Mouse (Mus musculus) heart, embryonic 15.5 days (tissue): ENCODE measurements around the gene Olfml3. TPM values are rescaled to one million over a fixed set of nuclear protein-coding genes. Genes with fewer than 3 reads are reported as not detected.

ENCODE experiments used
- ATAC-seq: fragments of 200-750 bp; cut with Nextera tagmentation; replicated peaks from 2 replicates; pipeline ENCODE4 v1.8.0; 2017; ENCODE audit warnings: low read depth, moderate TSS enrichment; ENCODE audit not compliant: insufficient number of reproducible peaks, insufficient read depth, low FRiP score
- H3K27ac ChIP-seq: fragments of 300-500 bp; sonication (generic); 2 replicates; pipeline ENCODE4 v1.5.1; 2015; ENCODE audit warnings: mild to moderate bottlenecking, inconsistent platforms
- H3K27me3 ChIP-seq: fragments of 300-500 bp; sonication (generic); 2 replicates; pipeline ENCODE4 v1.6.1; 2015; ENCODE audit warnings: inconsistent platforms
- H3K36me3 ChIP-seq: fragments of 300-500 bp; sonication (generic); 2 replicates; pipeline ENCODE4 v1.6.1; 2015; ENCODE audit warnings: mild to moderate bottlenecking, inconsistent platforms
- H3K4me1 ChIP-seq: fragments of 300-500 bp; sonication (generic); replicated peaks from 2 replicates; pipeline ENCODE4 v1.6.1; 2015; ENCODE audit warnings: inconsistent platforms
- H3K4me2 ChIP-seq: fragments of 300-500 bp; sonication (generic); 2 replicates; pipeline ENCODE4 v1.6.1; 2015; ENCODE audit warnings: inconsistent platforms, mild to moderate bottlenecking, moderate library complexity
- H3K4me3 ChIP-seq: fragments of 300-500 bp; sonication (generic); 2 replicates; pipeline ENCODE4 v1.5.1; 2015; ENCODE audit warnings: mild to moderate bottlenecking, inconsistent platforms
- H3K9ac ChIP-seq: fragments of 300-500 bp; sonication (generic); 2 replicates; pipeline ENCODE4 v1.6.1; 2015; ENCODE audit warnings: mild to moderate bottlenecking, inconsistent platforms
- H3K9me3 ChIP-seq: fragments of 300-500 bp; sonication (generic); replicated peaks from 2 replicates; pipeline ENCODE4 v1.6.1; 2016; ENCODE audit warnings: inconsistent platforms
- WGBS: fragments of 180-500 bp; shearing (Covaris S2); methylation state at CpG from one replicate; pipeline ENCODE4 v1.1.7; 2015; ENCODE audit warnings: mixed read lengths; 5-methylcytosine and 5-hydroxymethylcytosine counted together
- polyA plus RNA-seq: library from polyadenylated mRNA; unstranded; fragments of >200 nt; fragmentation: Nextera tagmentation; extraction: Ambion mirVana; gene quantifications from 2 replicates; pipeline ENCODE4 v1.2.1, GENCODE M21; 2015

The Olfml3 gene
- polyA plus RNA-seq, 1 experiment from 2014 or later = 19.5 TPM

DNA sequence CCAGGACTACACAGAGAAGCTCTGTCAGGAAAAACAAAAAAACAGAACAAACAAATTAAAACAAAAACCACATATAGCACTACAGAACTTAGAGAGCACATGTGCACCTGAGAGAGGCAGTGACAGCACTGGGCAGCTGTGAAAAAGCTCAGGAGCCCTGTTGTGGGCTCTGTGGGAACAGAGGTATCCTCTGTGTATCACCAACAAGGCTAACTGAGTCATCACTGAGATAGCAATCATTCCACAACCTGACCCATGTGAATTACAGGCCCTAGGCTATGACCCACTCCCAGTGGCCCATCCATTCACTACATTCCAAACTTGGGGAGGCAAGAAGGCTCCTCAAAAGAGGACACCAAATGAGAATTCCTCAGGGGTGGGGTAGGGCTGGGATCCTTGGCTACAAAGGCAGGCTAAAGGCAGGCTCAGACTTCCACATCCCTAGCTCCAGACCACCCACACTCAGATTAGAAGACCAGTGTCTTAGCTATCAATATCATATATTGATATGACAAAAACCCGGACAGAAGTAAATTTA, 41.3 kb downstream of the Olfml3 start:
- no peak overlapping the region for H3K9ac ChIP-seq
- no peak overlapping the region for H3K27ac ChIP-seq
- H3K4me3 ChIP-seq = no peak overlapping the region
- H3K4me1 ChIP-seq = no peaks in the 10 kb centered on the region
- WGBS = 78% methylated on average over 1 of the region's 1 CpGs
- H3K36me3 ChIP-seq = no peaks in the 10 kb centered on the region
- no peaks in the 10 kb centered on the region for H3K9me3 ChIP-seq
- no peak for ATAC-seq
- no peaks in the 10 kb centered on the region for H3K27me3 ChIP-seq
- H3K4me2 ChIP-seq = no peak overlapping the region

DNA sequence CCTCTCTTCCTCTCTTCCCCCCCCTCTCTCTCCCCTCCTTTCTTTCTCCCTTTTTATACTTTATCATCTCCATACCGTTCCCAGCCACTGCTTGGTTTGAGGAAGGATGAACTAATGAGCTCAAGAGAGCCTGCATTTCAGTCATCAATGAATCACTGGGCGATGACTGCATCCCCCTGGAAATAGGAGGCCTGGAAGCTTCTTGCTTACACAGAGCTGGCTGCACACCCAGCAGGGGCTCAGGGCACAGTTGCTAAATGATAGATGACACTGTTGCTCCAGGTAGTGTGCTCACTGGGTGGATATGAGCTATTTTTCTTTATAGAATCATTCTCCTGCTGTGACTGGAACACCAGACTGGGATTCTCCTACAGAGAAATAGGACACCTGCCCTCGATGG, 42.2 kb downstream of the Olfml3 start:
- Histone ChIP-seq H3K4me3 (no peak overlapping the region), H3K27me3 (no peaks in the 10 kb centered on the region), H3K27ac (no peak overlapping the region), H3K4me1 (no peaks in the 10 kb centered on the region), H3K36me3 (no peaks in the 10 kb centered on the region), H3K9ac (no peak overlapping the region), H3K9me3 (no peaks in the 10 kb centered on the region), H3K4me2 (no peak overlapping the region)
- no peak for ATAC-seq
- WGBS = 44% methylated on average over 3 of the region's 3 CpGs

DNA sequence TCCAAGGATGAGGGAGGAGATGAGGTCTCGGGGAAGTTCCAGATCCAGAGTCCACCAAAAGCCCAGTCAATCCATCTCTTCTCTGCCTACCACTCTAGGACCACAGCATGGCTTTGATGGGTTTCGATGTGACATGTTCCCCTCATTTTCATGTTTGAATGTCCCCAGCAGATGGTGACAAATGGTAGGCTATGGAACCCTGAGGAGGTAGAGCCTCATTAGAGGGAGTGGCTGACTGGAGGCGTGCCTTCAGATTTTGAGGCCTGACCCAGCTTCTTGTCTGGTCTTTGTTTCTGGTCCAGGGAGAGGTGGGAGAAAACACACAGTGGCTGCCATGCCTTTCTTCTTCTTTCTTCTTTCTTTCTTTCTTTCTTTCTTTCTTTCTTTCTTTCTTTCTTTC, 47.3 kb downstream of the Olfml3 start:
- no peak overlapping the region for H3K27ac ChIP-seq
- no peak for ATAC-seq
- H3K4me1 ChIP-seq = no peaks in the 10 kb centered on the region
- H3K36me3 ChIP-seq = no peaks in the 10 kb centered on the region
- no peaks in the 10 kb centered on the region for H3K9me3 ChIP-seq
- H3K4me2 ChIP-seq = no peak overlapping the region
- 69% methylated on average over 3 of the region's 3 CpGs for WGBS
- no peak overlapping the region for H3K4me3 ChIP-seq
- H3K9ac ChIP-seq = no peak overlapping the region
- no peaks in the 10 kb centered on the region for H3K27me3 ChIP-seq

DNA sequence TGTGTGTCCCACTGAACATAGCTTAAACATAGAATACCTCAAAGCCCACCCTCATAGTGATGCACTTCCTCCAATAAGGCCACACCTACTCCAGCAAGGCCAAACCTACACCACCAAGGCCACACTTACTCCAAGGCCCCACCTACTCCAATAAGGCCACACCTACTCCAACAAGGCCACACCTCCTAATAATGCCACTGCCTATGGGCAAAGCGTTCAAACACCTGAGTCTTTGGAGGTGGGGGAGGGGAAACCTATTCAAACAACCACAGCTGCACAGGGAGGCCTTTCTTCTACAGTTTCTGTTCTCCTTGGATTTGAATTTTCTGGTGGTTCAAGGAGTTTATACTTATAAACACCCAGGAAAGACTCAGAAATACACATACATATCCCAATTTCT, 48.8 kb downstream of the Olfml3 start:
- no peaks in the 10 kb centered on the region for H3K9me3 ChIP-seq
- 68% methylated on average over 1 of the region's 1 CpGs for WGBS
- no peak overlapping the region for H3K27ac ChIP-seq
- no peak overlapping the region for H3K4me2 ChIP-seq
- no peaks in the 10 kb centered on the region for H3K4me1 ChIP-seq
- H3K36me3 ChIP-seq = no peaks in the 10 kb centered on the region
- H3K27me3 ChIP-seq = no peaks in the 10 kb centered on the region
- no peak overlapping the region for H3K4me3 ChIP-seq
- no peak overlapping the region for H3K9ac ChIP-seq
- ATAC-seq = no peak

DNA sequence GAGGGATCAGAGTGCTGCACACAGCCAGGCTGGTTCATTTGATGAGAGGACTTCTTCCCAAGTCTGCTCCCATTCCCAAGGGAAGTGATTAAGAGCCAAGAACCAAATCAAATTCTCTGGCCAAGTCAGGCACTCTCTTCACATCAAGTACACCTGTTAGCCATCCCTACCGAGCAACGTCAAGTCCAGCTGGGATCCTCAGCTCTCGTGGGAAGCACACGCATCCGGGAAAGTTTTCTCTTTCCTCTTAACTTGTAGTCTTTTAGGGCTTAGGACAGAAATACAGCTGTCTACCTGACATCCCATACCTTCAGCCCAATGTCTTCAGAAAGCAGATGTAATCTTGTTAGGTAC, 53.9 kb downstream of the Olfml3 start:
- Histone ChIP-seq H3K27ac (no peak overlapping the region), H3K4me1 (peaks cover 5% of the 10 kb centered on the region; the same call in 1 of the 2 replicates), H3K27me3 (0 out of 2 replicates have a peak, but pooled peaks cover 4% of the 10 kb centered on the region), H3K9me3 (no peaks in the 10 kb centered on the region), H3K4me3 (no peak overlapping the region), H3K9ac (no peak overlapping the region), H3K36me3 (no peaks in the 10 kb centered on the region), H3K4me2 (no peak overlapping the region)
- WGBS = 47% methylated on average over 5 of the region's 5 CpGs
- ATAC-seq = no peak

DNA sequence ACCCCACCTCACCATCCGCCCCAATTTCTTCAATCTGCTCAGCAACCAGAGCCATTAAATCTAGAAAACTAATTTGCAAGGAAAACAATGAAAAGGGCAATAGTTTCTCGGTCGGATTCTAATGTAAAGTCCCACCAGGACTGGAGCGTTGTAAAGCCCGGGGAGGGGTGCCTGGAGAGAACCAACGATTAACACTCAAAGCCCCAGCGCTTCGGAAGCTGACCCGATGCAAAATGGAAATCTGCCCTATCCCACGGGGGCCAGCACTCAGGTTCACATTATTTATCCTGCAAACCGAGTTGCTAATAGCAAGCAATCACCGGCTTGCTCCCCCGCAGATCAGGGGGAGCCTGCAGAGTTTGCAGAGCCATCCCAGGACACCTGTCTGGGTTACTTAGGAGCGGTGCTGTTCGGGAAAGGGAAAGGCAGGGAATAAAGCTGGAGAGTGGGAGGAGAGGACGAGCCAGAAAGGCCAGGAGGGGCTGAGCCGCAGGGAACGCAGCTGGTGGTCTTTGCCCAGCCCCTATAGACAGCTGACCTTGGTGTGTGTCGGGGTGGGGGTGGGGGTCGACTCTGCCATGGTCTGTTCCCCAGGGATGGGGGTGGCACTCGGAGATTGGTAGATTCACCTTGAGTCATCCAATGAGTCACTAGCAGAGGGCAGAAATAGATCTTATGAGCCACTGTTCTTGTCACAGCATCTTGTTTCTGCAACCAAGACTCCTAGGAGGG, 54.4 kb downstream of the Olfml3 start:
- WGBS = 11% methylated on average over 21 of the region's 21 CpGs
- Histone ChIP-seq H3K9ac (no peak overlapping the region), H3K9me3 (no peaks in the 10 kb centered on the region), H3K4me2 (peak overlapping the region; percentile 40), H3K27ac (no peak overlapping the region), H3K4me3 (no peak overlapping the region), H3K27me3 (0 out of 2 replicates have a peak, but pooled peaks cover 4% of the 10 kb centered on the region), H3K36me3 (no peaks in the 10 kb centered on the region), H3K4me1 (peaks cover 5% of the 10 kb centered on the region; the same call in 1 of the 2 replicates)
- ATAC-seq = no peak

DNA sequence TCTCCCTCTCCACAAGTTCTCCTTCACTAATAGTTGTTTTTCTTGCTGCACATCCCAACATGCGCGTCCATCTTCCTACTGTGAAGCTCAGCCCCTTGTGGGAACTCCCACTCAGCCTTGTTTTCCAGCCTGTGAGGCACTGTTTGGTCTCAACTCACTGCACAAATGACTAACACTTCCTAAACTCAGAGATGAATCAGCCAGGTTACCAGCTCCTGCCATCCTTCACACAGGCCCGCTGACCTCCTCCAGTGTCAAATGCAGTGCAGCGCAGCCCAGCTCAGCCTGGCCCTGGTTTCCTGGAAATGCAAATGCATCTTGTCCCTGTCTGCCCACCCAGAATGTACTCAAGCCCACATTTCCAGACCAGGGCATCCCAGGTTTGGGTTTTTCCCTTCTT, 55.3 kb downstream of the Olfml3 start:
- Histone ChIP-seq H3K36me3 (no peaks in the 10 kb centered on the region), H3K4me1 (peaks cover 5% of the 10 kb centered on the region; the same call in 1 of the 2 replicates), H3K9me3 (no peaks in the 10 kb centered on the region), H3K27me3 (0 out of 2 replicates have a peak, but pooled peaks cover 4% of the 10 kb centered on the region), H3K9ac (no peak overlapping the region), H3K4me3 (no peak overlapping the region), H3K4me2 (no peak overlapping the region), H3K27ac (no peak overlapping the region)
- ATAC-seq = no peak
- WGBS = 54% methylated on average over 4 of the region's 4 CpGs

DNA sequence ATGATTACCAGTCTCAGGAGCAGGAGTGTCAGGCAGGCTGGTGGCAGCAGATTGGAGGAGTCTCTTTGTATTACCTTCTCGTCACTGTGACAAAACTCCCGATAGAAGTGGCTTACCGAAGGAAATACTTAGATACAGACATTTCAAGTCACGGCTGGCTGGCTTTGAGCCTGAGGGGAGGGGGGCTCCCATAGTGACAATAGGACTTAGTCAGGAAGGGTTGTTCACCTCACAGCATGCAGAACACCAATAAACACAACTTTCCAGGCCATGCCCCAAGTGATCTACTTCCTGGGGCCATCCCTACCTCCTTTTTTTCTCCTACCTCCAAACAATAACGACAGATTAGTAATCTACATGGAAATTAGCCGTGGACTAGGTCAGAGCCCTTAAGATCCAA, 59.0 kb downstream of the Olfml3 start:
- Histone ChIP-seq H3K4me3 (no peak overlapping the region), H3K9me3 (no peaks in the 10 kb centered on the region), H3K27ac (no peak overlapping the region), H3K4me2 (no peak overlapping the region), H3K36me3 (no peaks in the 10 kb centered on the region), H3K9ac (no peak overlapping the region), H3K27me3 (0 out of 2 replicates have a peak, but pooled peaks cover 4% of the 10 kb centered on the region), H3K4me1 (peaks cover 5% of the 10 kb centered on the region; the same call in 1 of the 2 replicates)
- WGBS = 31% methylated on average over 6 of the region's 6 CpGs
- no peak for ATAC-seq

DNA sequence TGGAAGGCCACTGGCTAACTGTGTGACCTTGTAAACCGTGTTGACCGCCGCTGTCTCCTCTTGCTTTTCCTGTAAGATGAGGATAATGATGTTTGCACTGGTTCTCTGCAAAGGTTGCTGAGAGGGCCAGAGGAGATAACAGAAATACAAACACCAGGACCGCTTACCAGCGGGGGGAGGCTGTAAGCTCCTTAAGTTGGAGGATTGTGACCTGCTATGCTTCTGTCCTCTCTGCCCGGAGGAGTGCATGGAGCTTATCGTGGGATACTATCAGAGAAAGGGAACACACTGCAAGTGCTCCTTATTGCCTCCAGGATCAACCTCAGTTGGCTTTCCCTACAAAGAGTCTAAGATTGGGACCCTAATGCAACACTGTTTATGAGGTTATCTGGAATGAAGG, 65.1 kb downstream of the Olfml3 start:
- 16% methylated on average over 7 of the region's 7 CpGs for WGBS
- ATAC-seq = no peak
- no peak overlapping the region for H3K9ac ChIP-seq
- no peak overlapping the region for H3K27ac ChIP-seq
- H3K36me3 ChIP-seq = no peaks in the 10 kb centered on the region
- no peak overlapping the region for H3K4me2 ChIP-seq
- no peaks in the 10 kb centered on the region for H3K4me1 ChIP-seq
- H3K27me3 ChIP-seq = no peaks in the 10 kb centered on the region
- H3K4me3 ChIP-seq = no peak overlapping the region
- no peaks in the 10 kb centered on the region for H3K9me3 ChIP-seq

Other genes with a start within 250 kb of the Olfml3 start
- gene Syt6, start 162.8 kb downstream of the Olfml3 start, polyA plus RNA-seq = 0.10 TPM in 1 of 2 replicates, not detected in the other
- gene Atg4a-ps, start 91.9 kb downstream of the Olfml3 start, polyA plus RNA-seq = 0.10 and 0.29 TPM in 2 replicates
- not detected in 2 replicates for gene Gm10964, start 1.4 kb upstream of the Olfml3 start, polyA plus RNA-seq
- gene Hipk1, start 53.6 kb upstream of the Olfml3 start, polyA plus RNA-seq = 8.9 and 10.6 TPM in 2 replicates
- 14.4 and 20.5 TPM in 2 replicates for gene Dclre1b, start 71.4 kb upstream of the Olfml3 start, polyA plus RNA-seq
- 13.6 and 19.0 TPM in 2 replicates for gene Ap4b1, start 71.5 kb upstream of the Olfml3 start, polyA plus RNA-seq
- 0.23 TPM in 1 of 2 replicates, not detected in the other for gene Gm43064, start 71.6 kb upstream of the Olfml3 start, polyA plus RNA-seq
- 0.26 and 0.46 TPM in 2 replicates for gene Bcl2l15, start 94.6 kb upstream of the Olfml3 start, polyA plus RNA-seq
- gene Ptpn22, start 121.8 kb upstream of the Olfml3 start, polyA plus RNA-seq = 0.93 and 3.4 TPM in 2 replicates
- gene Rsbn1, start 176.1 kb upstream of the Olfml3 start, polyA plus RNA-seq = 5.7 and 5.8 TPM in 2 replicates
- gene Phtf1, start 230.1 kb upstream of the Olfml3 start, polyA plus RNA-seq = 12.8 and 18.2 TPM in 2 replicates